Mouse (Mus musculus): ENCODE results near the gene Gm28845.
"Not testable (repeated sequence)": the region's sequence is repeated elsewhere in the genome, so short reads cannot be mapped to it uniquely, and the experiment has no call there.

Gene Gm28845

GRCm38 (mm10) chr1:65107654-65108279 is 11.6 kb downstream of the Gm28845 start:
- DNase-seq (ENCODE audit: low spot score in 2 of 2) = no peak

- DNase-seq (ENCODE audit: low spot score in 2 of 2) = no peak
Observed at GRCm38 (mm10) chr1:65103273-65103672, 16.1 kb downstream of the Gm28845 start, which contains the start of gene Cryga. Gene Cryga, minus strand, starts transcription at chr1:65103373.

- no peak for DNase-seq (ENCODE audit: low spot score in 2 of 2)
Observed at GRCm38 (mm10) chr1:65096953-65097352, 22.4 kb downstream of the Gm28845 start.

GRCm38 (mm10) chr1:65091566-65091965 is 27.8 kb downstream of the Gm28845 start:
- no peak for DNase-seq (ENCODE audit: low spot score in 2 of 2)

GRCm38 (mm10) chr1:65090370-65090769 is 29.0 kb downstream of the Gm28845 start:
- no peak for DNase-seq (ENCODE audit: low spot score in 2 of 2)

- DNase-seq (ENCODE audit: low spot score in 2 of 2) = no peak
Observed at GRCm38 (mm10) chr1:65088567-65089356, 30.6 kb downstream of the Gm28845 start.

GRCm38 (mm10) chr1:65082188-65082587 is 37.2 kb downstream of the Gm28845 start, which contains the start of gene Crygb:
Gene Crygb, minus strand, starts transcription at chr1:65082288.
- no peak for DNase-seq (ENCODE audit: low spot score in 2 of 2)

GRCm38 (mm10) chr1:65075607-65076006 is 43.8 kb downstream of the Gm28845 start:
- no peak for DNase-seq (ENCODE audit: low spot score in 2 of 2)

- DNase-seq (ENCODE audit: low spot score in 2 of 2) = no peak
Observed at GRCm38 (mm10) chr1:65073589-65073988, 45.8 kb downstream of the Gm28845 start, which contains the start of gene Crygc. Gene Crygc, minus strand, starts transcription at chr1:65073689.

GRCm38 (mm10) chr1:65067842-65068241 is 51.5 kb downstream of the Gm28845 start:
- no peak for DNase-seq (ENCODE audit: low spot score in 2 of 2)

- no peak for DNase-seq (ENCODE audit: low spot score in 2 of 2)
Observed at GRCm38 (mm10) chr1:65064201-65064600, 55.2 kb downstream of the Gm28845 start.

- DNase-seq (ENCODE audit: low spot score in 2 of 2) = no peak
Observed at GRCm38 (mm10) chr1:65063352-65063751, 56.0 kb downstream of the Gm28845 start, which contains the start of gene Crygd. Gene Crygd, minus strand, starts transcription at chr1:65063452.

- DNase-seq (ENCODE audit: low spot score in 2 of 2) = no peak
Observed at GRCm38 (mm10) chr1:65052140-65052539, 67.2 kb downstream of the Gm28845 start.

- no peak for DNase-seq (ENCODE audit: low spot score in 2 of 2)
Observed at GRCm38 (mm10) chr1:65051696-65052095, 67.7 kb downstream of the Gm28845 start.

- DNase-seq (ENCODE audit: low spot score in 2 of 2) = not testable (repeated sequence)
Observed at GRCm38 (mm10) chr1:65050952-65051351, 68.4 kb downstream of the Gm28845 start, which contains the start of gene Cryge. Gene Cryge, minus strand, starts transcription at chr1:65051149.

Data from spleen, postnatal 10 days (tissue).